Mouse (Mus musculus) heart, embryonic 14.5 days (tissue): Measurements from ENCODE around the gene F8. TPM values are rescaled to one million over a fixed set of nuclear protein-coding genes. Genes with fewer than 3 reads are reported as not detected.
A peak's percentile ranks its signal among the peaks of the same experiment; 100 is the strongest.
"Not testable (repeated sequence)": the region's sequence is repeated elsewhere in the genome, so short reads cannot be mapped to it uniquely, and the experiment has no call there.

Experiments
- ATAC-seq: fragments of 200-750 bp; cut with Nextera tagmentation; 2 replicates; pipeline ENCODE4 v1.8.0; 2017; ENCODE audit warnings: low read depth, moderate TSS enrichment; ENCODE audit not compliant: insufficient number of reproducible peaks, insufficient read depth, low FRiP score
- H3K27ac ChIP-seq, 2 experiments: fragments of 200-500 bp in 1 of 2; fragments of 300-500 bp in 1 of 2; sonication (generic) in 1 of 2; replicated peaks in 1 of 2; 2 replicates each; pipeline ENCODE4 v1.5.1; 2012 to 2014; ENCODE audit warnings: low read depth in 2 of 2, low read length in 2 of 2, control low read depth in 1 of 2, mild to moderate bottlenecking in 1 of 2, mixed read lengths in 1 of 2; ENCODE audit not compliant: control insufficient read depth in 1 of 2, insufficient read depth in 1 of 2
- H3K27me3 ChIP-seq: fragments of 300-500 bp; sonication (generic); 2 replicates; pipeline ENCODE4 v1.6.1; 2014; ENCODE audit warnings: mild to moderate bottlenecking, low read length, control low read depth; ENCODE audit not compliant: control insufficient read depth, insufficient read depth
- H3K36me3 ChIP-seq: fragments of 300-500 bp; sonication (generic); 2 replicates; pipeline ENCODE4 v1.6.1; 2014; ENCODE audit warnings: mild to moderate bottlenecking, control low read depth, low read length, mixed read lengths; ENCODE audit not compliant: control insufficient read depth, insufficient read depth
- H3K4me1 ChIP-seq, 2 experiments: fragments of 200-500 bp in 1 of 2; fragments of 300-500 bp in 1 of 2; sonication (generic) in 1 of 2; 2 replicates each; pipeline ENCODE4 v1.6.1; 2012 to 2014; ENCODE audit warnings: low read length in 2 of 2, control low read depth in 1 of 2, mixed read lengths in 1 of 2; ENCODE audit not compliant: control insufficient read depth in 2 of 2, insufficient read depth in 2 of 2
- H3K4me2 ChIP-seq: fragments of 300-500 bp; sonication (generic); 2 replicates; pipeline ENCODE4 v1.6.1; 2014; ENCODE audit warnings: mild to moderate bottlenecking, low read length
- H3K4me3 ChIP-seq, 2 experiments: fragments of 200-500 bp in 1 of 2; fragments of 300-500 bp in 1 of 2; sonication (generic) in 1 of 2; 2 replicates each; pipeline ENCODE4 v1.5.1; 2012 to 2014; ENCODE audit warnings: low read length in 2 of 2, mild to moderate bottlenecking in 2 of 2, control low read depth in 1 of 2, low read depth in 1 of 2, moderate library complexity in 1 of 2; ENCODE audit not compliant: control insufficient read depth in 1 of 2, insufficient read depth in 1 of 2
- H3K9ac ChIP-seq: fragments of 300-500 bp; sonication (generic); 2 replicates; pipeline ENCODE4 v1.6.1; 2014; ENCODE audit warnings: mild to moderate bottlenecking, low read length
- H3K9me3 ChIP-seq: fragments of 300-500 bp; sonication (generic); 2 replicates; pipeline ENCODE4 v1.6.1; 2016; ENCODE audit warnings: low read length, control low read depth; ENCODE audit not compliant: control insufficient read depth
- WGBS: fragments of 180-500 bp; shearing (Covaris S2); extraction: QIAGEN DNeasy Blood & Tissue Kit; methylation state at CpG from one replicate; pipeline ENCODE4 v1.1.7; 2014; 5-methylcytosine and 5-hydroxymethylcytosine counted together
- polyA plus RNA-seq: library from polyadenylated mRNA; unstranded; fragments of >200 nt; fragmentation: Nextera tagmentation; extraction: Ambion mirVana; gene quantifications from 2 replicates; pipeline ENCODE4 v1.2.1, GENCODE M21; 2014

Gene F8
- polyA plus RNA-seq, 1 experiment from 2014 or later = 4.1 TPM

DNA sequence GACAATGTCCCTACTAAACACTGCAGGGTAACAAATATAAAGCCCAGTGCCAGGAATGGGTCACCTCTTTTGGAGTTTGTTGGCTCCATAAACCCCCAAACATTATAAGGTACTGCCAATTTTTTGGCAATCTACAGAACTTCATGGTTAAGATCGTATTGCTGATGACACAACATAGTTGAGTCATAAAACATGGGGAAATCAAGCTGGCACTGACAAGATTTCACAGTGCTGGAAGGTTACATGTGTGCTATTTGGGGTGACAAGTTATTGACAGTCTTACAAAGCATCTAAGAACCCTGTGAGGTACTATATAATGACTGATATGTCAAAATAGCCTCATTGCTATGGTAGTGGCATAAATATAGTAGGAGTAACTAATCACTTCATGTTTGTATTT is 1.2 kb downstream of the F8 start:
- Histone ChIP-seq H3K4me3 (no peak overlapping the region), H3K4me1 (no peaks in the 10 kb centered on the region), H3K9me3 (no peaks in the 10 kb centered on the region), H3K4me2 (no peak overlapping the region), H3K27me3 (no peaks in the 10 kb centered on the region), H3K9ac (no peak overlapping the region), H3K27ac (no peak overlapping the region), H3K36me3 (no peaks in the 10 kb centered on the region)
- no peak for ATAC-seq
- WGBS = 62% methylated on average over 1 of the region's 1 CpGs

DNA sequence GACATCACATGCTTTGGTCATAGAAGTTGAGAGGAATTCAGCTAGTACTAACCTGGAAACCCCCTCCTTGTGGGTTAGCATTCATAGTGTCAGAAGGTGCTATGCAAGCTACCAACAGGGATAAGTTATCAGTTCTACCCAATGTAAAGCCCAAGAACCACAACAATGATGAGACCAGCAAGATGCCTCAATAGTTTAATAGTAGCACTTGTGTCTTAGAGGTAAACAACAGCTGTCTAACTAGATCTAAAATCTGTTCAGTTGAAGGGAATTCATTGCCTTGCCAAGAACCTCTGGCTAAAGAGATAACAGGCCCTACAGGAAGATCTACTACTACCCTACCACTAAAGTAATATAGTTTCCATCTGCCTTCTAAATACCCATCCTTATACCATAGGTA is 5.6 kb downstream of the F8 start:
- no peak overlapping the region for H3K9ac ChIP-seq
- H3K9me3 ChIP-seq = no peaks in the 10 kb centered on the region
- no peaks in the 10 kb centered on the region for H3K36me3 ChIP-seq
- H3K4me3 ChIP-seq = no peak overlapping the region
- H3K27me3 ChIP-seq = no peaks in the 10 kb centered on the region
- no peak for ATAC-seq
- H3K4me1 ChIP-seq = no peaks in the 10 kb centered on the region
- no peak overlapping the region for H3K4me2 ChIP-seq
- no peak overlapping the region for H3K27ac ChIP-seq

DNA sequence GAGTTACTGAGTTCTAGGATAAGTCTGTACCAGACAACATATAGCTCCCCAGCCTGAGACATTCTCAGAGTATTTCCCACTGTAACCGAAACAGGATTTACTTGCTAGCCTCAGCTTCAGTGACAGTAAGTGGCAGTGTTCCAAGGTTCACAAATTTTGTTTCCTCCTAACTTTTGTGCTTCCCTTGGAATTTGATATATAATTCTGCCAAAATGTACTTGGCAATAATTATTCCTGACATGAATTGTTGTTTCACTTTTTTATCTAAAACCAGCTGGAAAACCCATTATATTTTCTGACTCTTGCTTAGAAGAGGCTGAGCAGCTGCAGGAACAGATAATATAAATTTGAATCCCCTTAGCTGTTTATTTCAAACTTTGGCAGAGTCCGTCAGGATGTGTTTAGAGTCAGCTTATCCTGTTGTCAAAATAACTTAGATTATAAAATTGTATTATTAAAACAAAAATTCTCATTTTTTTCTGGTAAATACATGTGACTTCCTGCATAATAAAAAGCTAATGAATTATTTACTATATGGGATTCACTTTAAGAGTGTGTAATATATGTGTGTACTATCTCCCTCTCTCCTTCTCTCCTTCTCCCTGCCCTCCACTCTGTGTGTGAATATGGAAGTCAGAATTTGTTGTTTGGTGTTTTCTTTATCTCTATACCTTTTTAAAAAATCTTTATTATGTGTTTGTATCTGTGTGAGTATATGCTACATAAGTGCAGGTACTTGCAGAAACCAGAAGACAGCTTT is 9.6 kb downstream of the F8 start:
- no peaks in the 10 kb centered on the region for H3K36me3 ChIP-seq
- H3K27me3 ChIP-seq = no peaks in the 10 kb centered on the region
- H3K9me3 ChIP-seq = no peaks in the 10 kb centered on the region
- no peak overlapping the region for H3K9ac ChIP-seq
- no peak overlapping the region for H3K4me3 ChIP-seq
- no peak overlapping the region for H3K27ac ChIP-seq
- 54% methylated on average over 2 of the region's 2 CpGs for WGBS
- no peak overlapping the region for H3K4me2 ChIP-seq
- peaks cover 0 to 4% of the 10 kb centered on the region in 2 experiments; a peak in 1 of 4 replicates for H3K4me1 ChIP-seq
- ATAC-seq = no peak

DNA sequence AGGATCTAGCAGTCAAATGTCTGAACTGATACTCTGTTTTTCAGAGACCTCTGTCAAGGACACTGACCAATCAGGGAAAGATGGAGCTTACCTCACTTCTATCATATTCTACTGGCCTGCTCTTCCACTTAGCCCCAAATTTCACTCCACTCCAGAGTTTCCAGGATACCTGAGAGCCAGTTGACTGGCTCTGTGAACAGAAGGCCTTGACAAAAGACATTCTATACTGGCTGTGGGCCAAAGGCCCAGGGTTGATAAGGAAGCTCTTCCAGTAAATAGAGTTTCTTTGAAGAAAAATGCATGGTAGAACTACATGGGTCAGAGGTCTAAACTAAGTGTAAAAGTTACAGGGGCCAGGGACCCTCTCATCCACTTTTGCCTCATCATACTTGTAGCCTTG is 12.2 kb downstream of the F8 start:
- Histone ChIP-seq H3K27ac (0 out of 4 replicates have a peak overlapping the region, but pooled peaks of 1 of the 2 experiments have one; percentile 24), H3K27me3 (no peaks in the 10 kb centered on the region), H3K4me1 (peaks cover 0 to 4% of the 10 kb centered on the region in 2 experiments; a peak in 1 of 4 replicates), H3K36me3 (no peaks in the 10 kb centered on the region), H3K4me3 (no peak overlapping the region), H3K9me3 (no peaks in the 10 kb centered on the region), H3K9ac (no peak overlapping the region), H3K4me2 (no peak overlapping the region)
- peak; percentile 35; the same call in 1 of the 2 replicates for ATAC-seq

DNA sequence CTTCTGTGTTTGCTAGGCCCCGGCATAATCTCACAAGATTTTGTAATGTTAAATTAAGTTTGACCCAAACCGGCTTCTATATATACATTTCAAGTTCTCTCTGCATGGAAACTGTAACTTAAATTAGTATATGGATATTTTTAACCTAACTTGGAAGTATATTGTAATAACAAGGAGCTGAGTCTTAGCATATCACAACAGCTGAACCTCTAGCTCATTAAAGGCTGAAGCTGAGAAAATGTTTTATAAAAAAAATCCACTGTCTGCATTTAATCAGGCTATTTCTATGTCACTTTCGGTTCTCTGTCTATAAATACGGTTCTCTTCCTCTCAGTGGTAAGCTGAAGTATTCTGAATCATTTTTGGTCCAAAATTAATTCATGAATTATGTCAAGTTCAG is 58.9 kb downstream of the F8 start:
- Histone ChIP-seq H3K36me3 (no peaks in the 10 kb centered on the region), H3K4me1 (no peaks in the 10 kb centered on the region), H3K4me3 (no peak overlapping the region), H3K4me2 (no peak overlapping the region), H3K9ac (no peak overlapping the region), H3K9me3 (no peaks in the 10 kb centered on the region), H3K27me3 (no peaks in the 10 kb centered on the region), H3K27ac (no peak overlapping the region)
- no peak for ATAC-seq
- WGBS = 80% methylated on average over 4 of the region's 4 CpGs

DNA sequence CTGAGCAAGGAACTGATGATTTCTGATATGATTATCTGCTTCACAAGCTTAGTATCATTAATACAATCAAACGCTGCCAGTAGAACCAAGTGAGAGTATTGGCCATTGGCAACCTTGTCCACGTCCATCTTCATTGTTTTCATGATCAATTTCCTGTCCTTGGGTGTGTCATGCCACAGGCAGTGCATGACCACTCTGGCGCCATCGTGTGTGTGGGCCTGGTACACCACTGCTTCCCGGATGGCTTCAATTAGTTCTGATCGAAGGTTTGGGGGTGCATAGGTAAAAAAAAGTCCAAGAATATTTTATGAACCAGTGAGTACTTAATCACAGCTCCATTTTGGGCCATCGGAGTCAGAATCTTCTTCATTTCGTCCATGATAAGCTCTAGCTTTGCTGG is 110.7 kb downstream of the F8 start:
- WGBS = 66% methylated on average over 8 of the region's 8 CpGs
- no peaks in the 10 kb centered on the region for H3K9me3 ChIP-seq
- no peak overlapping the region for H3K27ac ChIP-seq
- no peaks in the 10 kb centered on the region for H3K36me3 ChIP-seq
- no peak overlapping the region for H3K4me3 ChIP-seq
- no peaks in the 10 kb centered on the region for H3K4me1 ChIP-seq
- no peak overlapping the region for H3K4me2 ChIP-seq
- no peaks in the 10 kb centered on the region for H3K27me3 ChIP-seq
- ATAC-seq = no peak
- H3K9ac ChIP-seq = no peak overlapping the region

DNA sequence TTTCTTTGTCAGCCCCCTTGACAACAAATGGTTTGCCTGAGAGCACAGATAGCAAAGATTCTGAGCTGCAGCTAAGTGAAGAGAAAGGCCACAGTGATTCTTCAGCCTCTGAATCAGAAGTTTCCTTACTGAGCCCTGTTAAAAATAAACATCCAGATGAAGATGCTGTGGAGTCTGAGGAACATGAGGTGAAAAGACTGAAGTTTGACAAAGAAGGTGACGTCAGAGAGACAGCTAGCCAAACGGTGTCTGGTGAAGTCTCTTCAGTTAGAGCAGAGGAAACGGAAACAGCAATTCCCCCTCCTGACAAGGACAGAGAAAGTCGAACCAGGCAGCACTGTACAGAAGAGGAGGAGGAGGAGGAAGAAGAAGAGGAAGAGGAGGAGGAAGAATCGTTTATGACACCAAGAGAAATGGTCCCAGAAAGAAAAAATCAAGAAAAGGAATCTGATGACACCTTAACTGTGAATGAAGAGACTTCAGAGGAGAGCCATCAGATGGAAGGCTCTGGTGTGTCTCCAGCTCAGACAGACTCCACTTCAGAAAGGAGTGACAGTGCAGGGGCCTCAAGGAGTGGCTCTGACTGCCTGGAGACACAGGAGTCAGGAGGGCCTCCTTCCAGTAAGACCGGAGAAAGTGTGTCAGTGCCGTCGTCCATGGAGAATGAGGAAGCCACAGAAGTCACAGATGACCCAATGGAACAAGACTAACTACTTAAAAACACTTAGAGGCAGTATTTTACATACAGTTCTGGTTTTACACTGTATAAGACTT is 148.6 kb downstream of the F8 start:
- H3K36me3 ChIP-seq, H3K4me2 ChIP-seq, H3K9ac ChIP-seq, H3K4me1 ChIP-seq, H3K27me3 ChIP-seq, H3K27ac ChIP-seq, H3K9me3 ChIP-seq, H3K4me3 ChIP-seq, ATAC-seq: not testable (repeated sequence)
- 34% methylated on average over 8 of the region's 8 CpGs for WGBS
